Mouse (Mus musculus): ENCODE measurements at regions not wholly inside any gene's neighbourhood (a gene's known extent, or its start where the extent isn't known, plus 50 kb on each side); places are given as distances from the start of the nearest gene placed in this dataset.

DNA sequence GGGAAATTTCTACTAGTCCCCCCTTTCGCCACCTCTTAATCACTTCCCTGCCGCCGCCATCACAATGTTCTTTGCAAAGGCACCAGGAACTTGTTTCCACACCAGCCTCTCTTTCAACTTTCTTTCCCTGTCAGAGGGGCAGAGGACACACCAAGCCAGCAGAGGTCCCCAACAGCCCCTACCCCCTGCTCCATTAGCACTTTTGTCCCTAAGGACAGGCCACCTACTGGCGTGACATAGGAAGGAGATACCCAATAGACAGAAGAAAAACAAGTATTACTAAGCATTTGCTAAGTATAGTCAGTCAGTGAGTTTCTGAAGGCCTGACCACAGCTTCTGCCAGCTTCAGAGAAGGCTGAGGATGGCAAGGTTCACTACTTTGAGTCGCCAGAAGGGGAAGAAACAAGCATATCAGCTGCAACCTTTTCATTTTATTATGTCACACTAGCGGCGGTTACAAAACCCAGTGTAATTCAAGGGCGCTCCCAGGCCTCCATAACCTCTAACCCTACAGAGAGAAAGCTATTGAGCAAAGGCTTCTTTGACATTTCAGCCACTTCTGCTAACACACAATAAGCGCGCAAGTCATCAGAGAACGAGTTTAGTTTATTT is 255.9 kb downstream of the Lmo4 start:
- TF ChIP-seq CTCF (conservative IDR thresholded peaks at IDR 0.05; ENCODE audit: low read length) (no peak), POU5F1 (IDR thresholded peaks at IDR 0.05; ENCODE audit: borderline replicate concordance, low read length) (no peak), NANOG (IDR thresholded peaks at IDR 0.05; ENCODE audit: borderline replicate concordance, low read length) (no peak)
